Mouse (Mus musculus) left cerebral cortex, adult 9 months (tissue): ENCODE measurements around the gene H2-D1.
"Not testable (repeated sequence)": the region's sequence is repeated elsewhere in the genome, so short reads cannot be mapped to it uniquely, and the experiment has no call there.

ENCODE experiments used
- DNase-seq, 2 experiments: peaks; one replicate each; pipeline ENCODE4 v3.0.0; 2022; ENCODE audit warnings: low spot score in 2 of 2

The H2-D1 gene

DNA sequence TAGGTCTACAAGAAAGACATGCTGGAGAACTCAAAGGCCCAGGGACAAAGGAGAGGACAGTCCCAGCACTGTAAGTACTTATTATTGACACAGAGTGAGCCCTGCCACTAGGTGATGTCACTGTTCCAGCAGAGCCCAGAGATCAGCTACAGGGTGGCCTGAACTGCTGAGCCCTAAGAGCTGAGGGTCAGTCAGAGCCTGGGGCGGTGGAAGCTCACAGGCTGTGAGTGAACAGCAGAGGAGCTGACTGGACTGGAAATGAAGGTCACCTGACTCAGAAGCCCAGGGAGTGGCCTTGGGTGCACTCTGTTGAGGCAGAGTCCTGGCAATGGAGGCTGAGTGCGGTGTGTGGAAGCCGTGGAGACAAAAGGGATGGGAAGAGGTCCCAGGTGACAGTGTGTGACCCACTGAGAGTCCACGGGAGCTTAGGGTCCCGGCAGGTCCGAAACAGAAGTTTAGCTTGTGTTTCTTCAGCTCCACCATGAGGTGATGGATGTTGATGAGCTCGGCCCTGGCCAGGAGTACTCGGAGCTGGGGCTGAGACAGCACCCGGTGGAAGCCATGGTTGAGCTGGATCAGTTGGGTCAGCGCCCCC is 41.3 kb downstream of the H2-D1 start:
- no peak for DNase-seq

DNA sequence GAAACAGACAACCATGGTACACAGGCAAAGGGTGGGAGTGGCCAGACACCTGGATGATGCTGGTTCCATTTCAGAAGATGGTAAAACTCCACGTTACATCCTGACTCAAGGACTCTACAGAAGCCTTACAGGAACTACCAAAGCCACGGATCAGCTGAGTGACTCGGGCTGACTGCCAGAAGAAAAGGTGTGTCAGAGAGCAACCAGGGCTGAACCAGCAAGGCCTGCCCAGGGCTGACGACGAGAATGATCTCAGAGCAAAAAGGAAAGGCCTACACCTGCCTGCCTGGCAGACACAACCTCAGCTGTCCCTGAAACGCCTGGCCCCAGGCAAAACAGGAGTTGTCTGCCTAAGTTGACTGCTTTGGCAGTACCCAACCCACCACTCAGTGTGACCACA is 41.9 kb downstream of the H2-D1 start:
- no peak for DNase-seq

DNA sequence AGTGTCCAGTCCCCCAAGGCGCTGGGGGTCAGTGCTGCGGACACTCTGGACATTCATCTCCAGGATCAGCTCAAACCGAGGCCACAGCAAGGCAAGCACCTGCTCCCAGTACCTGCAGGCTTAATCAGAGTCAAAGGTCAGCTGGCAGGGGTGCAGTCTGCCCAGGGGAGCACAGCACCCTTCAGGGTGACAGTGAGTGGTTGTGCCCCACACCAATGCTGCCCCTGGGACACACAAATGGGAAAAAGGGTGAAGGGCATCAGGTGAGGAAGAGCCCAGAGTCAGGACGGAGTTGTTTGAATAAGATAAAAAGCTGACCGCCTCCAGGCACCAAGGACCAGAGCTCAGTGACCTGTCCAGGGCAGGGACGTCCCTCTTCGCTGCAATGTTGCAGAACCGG is 42.4 kb downstream of the H2-D1 start:
- DNase-seq: not testable (repeated sequence)
